Mouse (Mus musculus): Measurements from ENCODE around the gene Ptprt.

DNA sequence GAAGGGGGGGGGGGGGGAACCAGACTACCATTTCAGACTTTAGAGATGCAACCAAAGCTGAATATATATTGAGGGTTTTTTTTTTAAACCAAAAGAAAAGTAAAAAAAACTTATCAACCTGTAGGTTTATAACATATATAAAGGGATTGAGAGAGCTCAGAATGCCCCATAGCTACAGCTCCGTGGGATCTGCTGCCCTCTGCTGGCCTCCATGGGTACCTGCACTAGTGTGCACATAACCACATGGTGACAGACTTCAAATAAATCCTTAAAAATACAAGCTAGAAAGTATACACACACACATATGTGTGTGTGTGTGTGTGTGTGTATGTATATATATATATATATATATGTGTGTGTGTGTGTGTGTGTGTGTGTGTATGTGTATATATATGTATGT is 148.9 kb downstream of the Ptprt start:
- TF ChIP-seq CTCF (IDR thresholded peaks at IDR 0.05; ENCODE audit: borderline replicate concordance, control insufficient read depth, extremely low read depth, insufficient read depth, low read length, poor library complexity) = no peak
- no peak for TF ChIP-seq POLR2A (IDR thresholded peaks at IDR 0.05; ENCODE audit: control insufficient read depth, extremely low read depth, insufficient read depth, low read length, poor library complexity)
